Mouse (Mus musculus) MEL (cell line): ENCODE results near the gene Ccdc146.

ENCODE experiments used
- BHLHE40 ChIP-seq: IDR thresholded peaks from 2 replicates; pipeline ENCODE4 v1.6.1; 2012; ENCODE audit warnings: low read depth, mild to moderate bottlenecking, inconsistent platforms, low read length, improper control_type of control experiment, borderline replicate concordance
- CTCF ChIP-seq, 3 experiments: IDR thresholded peaks in 2 of 3; conservative IDR thresholded peaks in 1 of 3; 2 replicates each; pipeline ENCODE4 v1.5.1; 2011 to 2012; ENCODE audit warnings: low read length in 3 of 3, low read depth in 2 of 3, mild to moderate bottlenecking in 2 of 3, improper control_type of control experiment in 1 of 3, inconsistent platforms in 1 of 3, mixed read lengths in 1 of 3, moderate library complexity in 1 of 3; ENCODE audit not compliant: control insufficient read depth in 1 of 3, insufficient read depth in 1 of 3, poor library complexity in 1 of 3, severe bottlenecking in 1 of 3
- EP300 ChIP-seq, 2 experiments: IDR thresholded peaks; 2 replicates each; pipeline ENCODE4 v1.6.1; 2011; ENCODE audit warnings: improper control_type of control experiment in 2 of 2, low read length in 2 of 2, low read depth in 1 of 2, mild to moderate bottlenecking in 1 of 2
- GATA1 ChIP-seq: IDR thresholded peaks from 2 replicates; pipeline ENCODE4 v1.6.1; 2011; ENCODE audit warnings: low read depth, low read length, improper control_type of control experiment
- KAT2A ChIP-seq: conservative IDR thresholded peaks from 2 replicates; pipeline ENCODE4 v1.6.1; 2012; ENCODE audit warnings: low read depth, low read length, improper control_type of control experiment, inconsistent platforms
- MEF2A ChIP-seq: IDR thresholded peaks from 2 replicates; pipeline ENCODE4 v1.6.1; 2014; ENCODE audit warnings: low read depth, mild to moderate bottlenecking, inconsistent platforms, low read length, improper control_type of control experiment; ENCODE audit not compliant: poor library complexity, insufficient replicate concordance, severe bottlenecking; ENCODE audit errors: extremely low read depth
- POLR2A ChIP-seq, 2 experiments: IDR thresholded peaks; 2 replicates each; pipeline ENCODE4 v1.6.1; 2011 to 2012; ENCODE audit warnings: low read length in 2 of 2, mild to moderate bottlenecking in 2 of 2, control low read depth in 1 of 2, improper control_type of control experiment in 1 of 2, low read depth in 1 of 2, moderate library complexity in 1 of 2; ENCODE audit not compliant: control insufficient read depth in 1 of 2, insufficient read depth in 1 of 2, poor library complexity in 1 of 2
- POLR2AphosphoS2 ChIP-seq: IDR thresholded peaks from 2 replicates; pipeline ENCODE4 v1.6.1; 2011; ENCODE audit warnings: low read length, improper control_type of control experiment
- POLR2AphosphoS5 ChIP-seq: IDR thresholded peaks from 2 replicates; pipeline ENCODE4 v1.6.1; 2012; ENCODE audit warnings: low read depth, borderline replicate concordance, mild to moderate bottlenecking, inconsistent platforms, low read length, moderate library complexity, mixed read lengths
- SIN3A ChIP-seq: IDR thresholded peaks from 2 replicates; pipeline ENCODE4 v1.6.1; 2012; ENCODE audit warnings: low read length, improper control_type of control experiment, inconsistent platforms
- TAL1 ChIP-seq: IDR thresholded peaks from 2 replicates; pipeline ENCODE4 v1.6.1; 2012; ENCODE audit warnings: mild to moderate bottlenecking, inconsistent platforms, low read length, moderate library complexity, mixed read lengths
- TBP ChIP-seq: IDR thresholded peaks from 2 replicates; pipeline ENCODE4 v1.8.0; 2011; ENCODE audit warnings: low read depth, low read length, improper control_type of control experiment
- USF1 ChIP-seq: IDR thresholded peaks from 2 replicates; pipeline ENCODE4 v1.6.1; 2014; ENCODE audit warnings: low read depth, mild to moderate bottlenecking, inconsistent platforms, low read length, improper control_type of control experiment, moderate library complexity

DNA sequence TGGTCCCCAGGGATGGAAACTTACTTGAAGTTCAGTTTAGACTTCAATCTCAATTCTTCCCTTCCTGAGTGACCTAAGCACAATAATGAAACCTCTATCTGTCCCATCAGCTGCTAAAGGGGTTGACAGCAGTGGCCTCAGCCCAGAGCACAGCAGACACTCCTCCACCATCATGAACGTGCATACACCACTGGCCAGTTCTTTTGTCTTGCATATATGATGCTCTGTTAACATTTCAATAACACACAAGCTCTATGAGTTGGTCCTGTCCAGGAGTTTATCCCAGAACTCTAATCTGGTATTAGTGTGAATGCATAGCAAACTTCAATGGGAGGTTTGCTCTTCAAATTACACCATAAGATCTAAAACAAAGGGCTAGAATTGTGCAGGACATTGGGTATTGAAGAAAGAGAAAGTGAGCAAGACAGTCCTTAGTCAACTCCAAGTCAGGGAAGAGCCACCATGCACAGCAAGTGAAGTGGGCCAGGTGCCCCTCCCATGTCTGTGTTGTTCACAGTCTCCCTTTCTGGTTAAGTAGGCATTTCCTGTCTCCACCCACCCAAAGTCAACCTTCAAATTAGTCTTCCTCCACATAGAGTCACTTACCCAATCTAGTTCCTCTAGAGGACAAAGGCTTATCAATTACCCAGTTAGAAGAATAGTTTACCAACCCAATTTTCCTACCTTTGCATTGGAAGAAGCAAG is 10.2 kb downstream of the Ccdc146 start:
- TF ChIP-seq POLR2A (IDR thresholded peaks at IDR 0.05; ENCODE audit: control insufficient read depth in 1 of 2, insufficient read depth in 1 of 2, low read depth in 1 of 2, low read length in 2 of 2, poor library complexity in 1 of 2), result no peak
- no peak for TF ChIP-seq USF1
- no peak for TF ChIP-seq KAT2A
- TF ChIP-seq GATA1, result no peak
- TF ChIP-seq CTCF (IDR thresholded peaks at IDR 0.05 in 2 of 3, conservative IDR thresholded peaks at IDR 0.05 in 1 of 3; ENCODE audit: control insufficient read depth in 1 of 3, insufficient read depth in 1 of 3, low read depth in 2 of 3, low read length in 3 of 3, poor library complexity in 1 of 3, severe bottlenecking in 1 of 3), result no peak
- TF ChIP-seq TAL1, result no peak
- TF ChIP-seq BHLHE40, result no peak
- no peak for TF ChIP-seq MEF2A
- no peak for TF ChIP-seq TBP
- TF ChIP-seq POLR2AphosphoS5, result no peak
- no peak for TF ChIP-seq EP300 (IDR thresholded peaks at IDR 0.05; ENCODE audit: low read depth in 1 of 2, low read length in 2 of 2)
- no peak for TF ChIP-seq POLR2AphosphoS2
- no peak for TF ChIP-seq SIN3A
